Mouse (Mus musculus): Measurements from ENCODE around the gene Hipk3.

Gene Hipk3

GRCm38 (mm10) chr2:104382813-104383212, 111.4 kb downstream of the Hipk3 start:
- no peaks in the 10 kb centered on the region for H3K36me3 ChIP-seq (ENCODE audit: control insufficient read depth, insufficient read depth, low read length, poor library complexity, severe bottlenecking)
- no peak for DNase-seq (ENCODE audit: low read depth, low spot score)
- no peaks in the 10 kb centered on the region for H3K27me3 ChIP-seq (ENCODE audit: control insufficient read depth, insufficient read depth, low read length, poor library complexity, severe bottlenecking)

- H3K36me3 ChIP-seq (ENCODE audit: control insufficient read depth, insufficient read depth, low read length, poor library complexity, severe bottlenecking), result no peaks in the 10 kb centered on the region
- H3K27me3 ChIP-seq (ENCODE audit: control insufficient read depth, insufficient read depth, low read length, poor library complexity, severe bottlenecking), result no peaks in the 10 kb centered on the region
- DNase-seq (ENCODE audit: low read depth, low spot score), result no peak
Observed at GRCm38 (mm10) chr2:104379304-104379703, 114.9 kb downstream of the Hipk3 start.

- Histone ChIP-seq H3K27me3 (ENCODE audit: control insufficient read depth, insufficient read depth, low read length, poor library complexity, severe bottlenecking) (no peaks in the 10 kb centered on the region), H3K36me3 (ENCODE audit: control insufficient read depth, insufficient read depth, low read length, poor library complexity, severe bottlenecking) (no peaks in the 10 kb centered on the region)
- no peak for DNase-seq (ENCODE audit: low read depth, low spot score)
Observed at GRCm38 (mm10) chr2:104378791-104379190, 115.5 kb downstream of the Hipk3 start.

GRCm38 (mm10) chr2:104377990-104378389, 116.3 kb downstream of the Hipk3 start:
- DNase-seq (ENCODE audit: low read depth, low spot score), result no peak

More at GRCm38 (mm10) chr2:104377990-104378389, 116.3 kb downstream of the Hipk3 start:
- Histone ChIP-seq H3K36me3 (ENCODE audit: control insufficient read depth, insufficient read depth, low read length, poor library complexity, severe bottlenecking) (no peaks in the 10 kb centered on the region), H3K27me3 (ENCODE audit: control insufficient read depth, insufficient read depth, low read length, poor library complexity, severe bottlenecking) (no peaks in the 10 kb centered on the region)

Data from splenic B cell, adult 2 months (primary cell).